Mouse (Mus musculus): Measurements from ENCODE around the gene Nckap5. TPM values are rescaled to one million over a fixed set of nuclear protein-coding genes. Genes with fewer than 3 reads are reported as not detected.

Nckap5 gene
- total and polyA plus RNA-seq, 3 experiments: not detected

DNA sequence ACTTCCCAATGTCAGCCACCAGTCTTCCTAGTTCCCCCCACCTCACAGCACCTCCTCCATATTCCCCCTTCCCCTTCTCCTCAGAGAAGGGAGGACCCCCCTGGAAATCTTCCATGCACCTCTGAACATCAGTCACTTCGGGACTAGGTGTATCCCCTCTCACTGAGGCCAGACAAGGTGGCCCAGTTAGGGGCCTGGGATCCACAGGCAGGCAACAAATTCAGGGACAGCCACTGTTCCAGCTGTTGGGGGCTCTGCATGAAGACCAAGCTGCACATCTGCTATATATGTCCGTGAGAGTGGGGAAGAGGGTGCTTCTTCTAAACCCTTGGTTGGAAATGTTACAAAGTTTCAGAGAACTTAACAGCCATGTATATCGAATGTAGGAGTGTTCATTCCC is 28.2 kb downstream of the Nckap5 start:
- TF ChIP-seq GATA1 (IDR thresholded peaks at IDR 0.05; ENCODE audit: low read depth, low read length): no peak
- no peak for TF ChIP-seq MYC (IDR thresholded peaks at IDR 0.05; ENCODE audit: low read depth, low read length)
- TF ChIP-seq MEF2A (IDR thresholded peaks at IDR 0.05; ENCODE audit: extremely low read depth, insufficient replicate concordance, low read depth, low read length, poor library complexity, severe bottlenecking): no peak
- no peak for TF ChIP-seq ZMIZ1 (IDR thresholded peaks at IDR 0.05; ENCODE audit: low read depth, low read length)
- no peak for TF ChIP-seq HCFC1 (IDR thresholded peaks at IDR 0.05; ENCODE audit: low read depth, low read length)
- no peak for TF ChIP-seq MAX (IDR thresholded peaks at IDR 0.05; ENCODE audit: low read length)
- no peak for TF ChIP-seq CHD2 (IDR thresholded peaks at IDR 0.05; ENCODE audit: low read length)
- TF ChIP-seq BHLHE40 (IDR thresholded peaks at IDR 0.05; ENCODE audit: borderline replicate concordance, low read depth, low read length): no peak
- TF ChIP-seq CTCF (IDR thresholded peaks at IDR 0.05 in 2 of 3, conservative IDR thresholded peaks at IDR 0.05 in 1 of 3; ENCODE audit: control insufficient read depth in 1 of 3, insufficient read depth in 1 of 3, low read depth in 2 of 3, low read length in 3 of 3, poor library complexity in 1 of 3, severe bottlenecking in 1 of 3): no peak
- no peak for TF ChIP-seq USF1 (IDR thresholded peaks at IDR 0.05; ENCODE audit: low read depth, low read length)
- TF ChIP-seq MYB (IDR thresholded peaks at IDR 0.05; ENCODE audit: low read depth, low read length): no peak
- no peak for TF ChIP-seq MAFK (IDR thresholded peaks at IDR 0.05; ENCODE audit: borderline replicate concordance, low read depth, low read length)
- no peak for TF ChIP-seq TCF12 (IDR thresholded peaks at IDR 0.05; ENCODE audit: low read depth, low read length)
- TF ChIP-seq CHD1 (IDR thresholded peaks at IDR 0.05; ENCODE audit: low read depth, low read length): no peak
- TF ChIP-seq MAZ (IDR thresholded peaks at IDR 0.05; ENCODE audit: low read depth, low read length): no peak
- no peak for TF ChIP-seq POLR2AphosphoS5 (IDR thresholded peaks at IDR 0.05; ENCODE audit: borderline replicate concordance, low read depth, low read length)
- TF ChIP-seq ETS1 (IDR thresholded peaks at IDR 0.05; ENCODE audit: low read depth, low read length): no peak
- no peak for TF ChIP-seq ZC3H11A (IDR thresholded peaks at IDR 0.05; ENCODE audit: low read depth, low read length)
- TF ChIP-seq TAL1 (IDR thresholded peaks at IDR 0.05; ENCODE audit: low read length): no peak
- DNase-seq (ENCODE audit: low read depth, low spot score): no peak
- H3K27ac ChIP-seq (ENCODE audit: control insufficient read depth, low read depth, low read length): no peak overlapping the region
- H3K27me3 ChIP-seq (ENCODE audit: control insufficient read depth in 1 of 2, insufficient read depth in 2 of 2, low read length in 2 of 2): no peaks in the 10 kb centered on the region
- no peaks in the 10 kb centered on the region for H3K36me3 ChIP-seq (ENCODE audit: control insufficient read depth in 1 of 2, insufficient read depth in 2 of 2, low read length in 2 of 2)
- H3K79me2 ChIP-seq (ENCODE audit: control insufficient read depth, insufficient read depth, low read length, poor library complexity): no peaks in the 10 kb centered on the region
- H3K4me3 ChIP-seq (ENCODE audit: control insufficient read depth in 1 of 2, insufficient read depth in 1 of 2, low read depth in 2 of 2, low read length in 2 of 2): no peak overlapping the region
- no peak overlapping the region for H3K9ac ChIP-seq (ENCODE audit: control insufficient read depth, low read depth, low read length, poor library complexity, severe bottlenecking)
- H3K9me3 ChIP-seq (replicated peaks; ENCODE audit: insufficient read depth, low read length): no peaks in the 10 kb centered on the region
- H3K4me1 ChIP-seq (ENCODE audit: control insufficient read depth in 1 of 2, insufficient read depth in 2 of 2, low read length in 2 of 2): no peaks in the 10 kb centered on the region

DNA sequence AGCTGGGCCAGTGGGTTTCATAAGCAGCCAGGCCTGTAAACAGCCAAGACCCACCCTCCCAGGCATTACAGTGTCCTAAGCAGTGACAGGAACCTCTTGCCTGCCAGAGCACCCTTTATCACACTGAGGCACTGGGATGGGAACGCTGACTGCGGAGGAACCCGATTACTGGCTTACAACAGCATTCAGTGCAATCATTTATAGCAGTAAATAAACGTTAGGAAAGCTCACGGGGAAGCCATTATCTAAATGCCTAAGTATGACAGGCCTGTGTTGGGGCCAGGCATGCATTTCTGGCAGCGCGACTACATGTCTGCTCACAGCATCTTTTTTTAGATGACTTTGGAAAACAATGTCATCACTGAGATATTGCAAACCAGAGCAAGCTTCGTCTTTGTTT is 28.9 kb downstream of the Nckap5 start:
- Histone ChIP-seq H3K9me3 (replicated peaks; ENCODE audit: insufficient read depth, low read length) (no peaks in the 10 kb centered on the region), H3K9ac (ENCODE audit: control insufficient read depth, low read depth, low read length, poor library complexity, severe bottlenecking) (no peak overlapping the region), H3K79me2 (ENCODE audit: control insufficient read depth, insufficient read depth, low read length, poor library complexity) (no peaks in the 10 kb centered on the region), H3K27me3 (ENCODE audit: control insufficient read depth in 1 of 2, insufficient read depth in 2 of 2, low read length in 2 of 2) (no peaks in the 10 kb centered on the region), H3K4me1 (ENCODE audit: control insufficient read depth in 1 of 2, insufficient read depth in 2 of 2, low read length in 2 of 2) (no peaks in the 10 kb centered on the region), H3K36me3 (ENCODE audit: control insufficient read depth in 1 of 2, insufficient read depth in 2 of 2, low read length in 2 of 2) (no peaks in the 10 kb centered on the region), H3K27ac (ENCODE audit: control insufficient read depth, low read depth, low read length) (no peak overlapping the region), H3K4me3 (ENCODE audit: control insufficient read depth in 1 of 2, insufficient read depth in 1 of 2, low read depth in 2 of 2, low read length in 2 of 2) (no peak overlapping the region)
- no peak for DNase-seq (ENCODE audit: low read depth, low spot score)
- TF ChIP-seq JUND (IDR thresholded peaks at IDR 0.05; ENCODE audit: low read depth, low read length) (no peak), MAZ (IDR thresholded peaks at IDR 0.05; ENCODE audit: low read depth, low read length) (no peak), CHD1 (IDR thresholded peaks at IDR 0.05; ENCODE audit: low read depth, low read length) (no peak), POLR2AphosphoS2 (IDR thresholded peaks at IDR 0.05; ENCODE audit: low read length) (no peak)

Measured in MEL (cell line).